Mouse (Mus musculus): Measurements from ENCODE around the gene Rab1b.

Gene Rab1b

GRCm38 (mm10) chr19:5071077-5071476, 35.8 kb downstream of the Rab1b start:
- DNase-seq (ENCODE audit: low spot score) = no peak

DNA sequence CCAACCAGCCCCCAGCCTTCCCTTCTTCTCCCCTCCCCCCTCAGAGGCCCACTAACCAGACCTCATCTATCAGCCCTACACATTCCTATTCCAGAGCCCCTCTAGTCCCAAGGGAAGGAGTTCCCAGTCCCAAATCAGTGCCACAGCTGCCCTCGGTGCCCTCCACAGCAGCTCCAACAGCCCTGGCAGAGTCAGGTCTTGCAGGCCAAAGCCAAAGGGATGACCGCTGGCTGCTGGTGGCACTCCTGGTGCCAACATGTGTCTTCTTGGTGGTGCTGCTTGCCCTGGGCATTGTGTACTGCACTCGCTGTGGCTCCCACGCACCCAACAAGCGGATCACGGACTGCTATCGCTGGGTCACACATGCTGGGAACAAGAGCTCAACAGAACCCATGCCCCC, 36.9 kb downstream of the Rab1b start:
- no peak for DNase-seq (ENCODE audit: low spot score)

GRCm38 (mm10) chr19:5069486-5069885, 37.4 kb downstream of the Rab1b start:
- no peak for DNase-seq (ENCODE audit: low spot score)

GRCm38 (mm10) chr19:5068570-5069234, 38.2 kb downstream of the Rab1b start:
- no peak for DNase-seq (ENCODE audit: low spot score)

GRCm38 (mm10) chr19:5067867-5068569, 38.9 kb downstream of the Rab1b start, which contains the start of gene Cd248:
TSS of gene Cd248 (plus strand) at chr19:5068078.
- DNase-seq (ENCODE audit: low spot score) = no peak

- no peak for DNase-seq (ENCODE audit: low spot score)
Observed at GRCm38 (mm10) chr19:5067040-5067799, 39.7 kb downstream of the Rab1b start.

DNA sequence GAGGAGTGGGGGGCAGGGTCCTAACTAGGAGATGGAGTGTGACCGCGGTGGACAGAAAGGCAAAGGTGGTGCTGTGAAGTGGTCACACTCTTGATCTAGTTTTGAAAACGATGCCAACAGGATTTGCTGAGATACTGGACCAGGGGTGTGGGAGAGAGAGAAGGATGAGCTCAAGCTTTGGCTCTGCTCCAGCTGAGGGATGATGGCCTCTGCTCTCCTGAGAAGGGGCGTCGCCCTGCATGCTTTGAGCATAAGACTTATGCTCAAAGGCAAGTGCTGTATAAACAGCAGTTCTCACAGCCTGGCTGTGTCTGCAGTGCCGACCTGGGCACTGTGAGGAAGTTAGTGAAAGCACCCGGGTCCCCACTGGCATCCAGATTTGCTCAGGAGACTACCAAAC, 41.8 kb downstream of the Rab1b start:
- DNase-seq (ENCODE audit: low spot score) = no peak

DNA sequence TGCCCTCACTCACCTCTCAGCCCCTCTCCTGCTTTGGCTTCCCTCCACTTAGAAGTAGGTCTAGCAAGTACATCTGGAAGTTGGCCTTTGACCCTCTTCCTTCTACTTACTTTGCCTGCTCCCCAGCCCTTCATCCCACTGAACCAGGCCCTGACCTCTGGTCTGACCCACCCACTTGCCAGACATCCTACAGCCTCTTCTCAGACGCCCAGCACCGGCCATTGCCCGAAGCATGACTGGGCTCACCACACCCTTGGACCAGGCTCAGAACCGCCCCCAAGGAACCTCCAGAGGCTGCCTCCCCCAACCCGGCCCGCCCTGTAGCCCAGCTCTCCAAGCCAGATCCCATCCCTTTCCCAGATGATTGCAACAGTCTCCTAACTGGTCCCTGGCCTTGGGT, 44.4 kb downstream of the Rab1b start:
- DNase-seq (ENCODE audit: low spot score) = no peak

DNA sequence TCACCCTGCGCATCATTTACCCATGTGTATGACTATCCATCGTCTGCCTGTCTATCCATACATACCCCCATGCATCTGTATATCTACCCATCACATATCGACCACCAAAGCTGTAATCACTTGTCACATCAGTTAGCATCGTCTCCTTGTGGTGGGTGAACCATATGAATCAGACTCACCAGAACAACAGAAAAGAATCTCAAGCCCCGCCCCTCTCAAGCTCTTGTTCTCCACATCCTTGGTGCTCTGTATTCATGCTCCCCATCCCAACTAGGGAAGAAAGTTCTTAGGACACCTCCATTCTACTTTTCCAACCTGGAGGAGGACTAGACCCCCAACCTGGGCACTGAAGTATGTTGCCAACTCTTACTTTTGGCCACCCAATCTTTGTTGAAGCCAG, 44.8 kb downstream of the Rab1b start:
- DNase-seq (ENCODE audit: low spot score) = no peak

GRCm38 (mm10) chr19:5060365-5061330, 46.2 kb downstream of the Rab1b start:
- DNase-seq (ENCODE audit: low spot score) = no peak

- DNase-seq (ENCODE audit: low spot score) = no peak
Observed at GRCm38 (mm10) chr19:5058801-5059771, 47.8 kb downstream of the Rab1b start.

- no peak for DNase-seq (ENCODE audit: low spot score)
Observed at GRCm38 (mm10) chr19:5057876-5058775, 48.7 kb downstream of the Rab1b start.

DNA sequence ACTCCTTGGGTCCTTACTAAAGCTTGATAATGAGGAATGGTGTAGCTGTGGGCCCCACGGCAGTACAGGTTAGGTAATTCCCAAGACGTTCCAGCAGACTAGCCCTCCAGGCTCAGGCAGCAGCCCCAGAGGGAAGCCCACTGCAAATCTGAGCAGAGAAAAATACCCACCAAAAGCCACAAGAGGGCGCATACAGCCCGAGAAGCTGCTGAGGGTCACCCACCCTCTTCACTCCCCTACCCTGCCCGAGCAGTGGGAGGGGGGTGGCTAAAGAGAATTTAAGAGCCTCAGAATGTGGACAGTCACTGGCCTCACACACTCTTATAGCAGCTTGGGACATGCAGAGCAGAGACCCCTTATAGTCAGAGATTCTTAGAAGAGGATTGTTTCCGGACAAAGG, 50.6 kb downstream of the Rab1b start:
- DNase-seq (ENCODE audit: low spot score) = no peak

DNA sequence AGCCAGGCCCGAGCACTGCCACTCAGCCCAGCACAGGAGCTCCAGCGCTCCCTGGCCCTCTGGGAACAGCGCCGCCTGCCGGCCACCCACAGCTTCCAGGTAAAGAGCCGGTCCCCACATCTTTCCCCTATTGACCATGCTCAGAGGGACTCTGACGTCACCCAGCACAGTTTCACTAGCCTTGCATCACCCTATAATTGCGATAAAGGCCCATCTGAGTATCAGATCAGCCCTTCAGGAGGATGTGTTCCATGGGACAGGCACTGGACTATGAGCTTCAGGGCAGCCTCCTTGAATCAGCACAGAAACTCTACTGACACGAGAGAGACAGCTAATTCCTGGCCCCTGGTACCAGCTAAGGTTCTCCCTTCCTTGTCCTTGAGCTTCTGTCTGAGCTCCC, 53.0 kb downstream of the Rab1b start:
- DNase-seq (ENCODE audit: low spot score) = peak; percentile 50

GRCm38 (mm10) chr19:5052853-5053252, 54.0 kb downstream of the Rab1b start:
- DNase-seq (ENCODE audit: low spot score) = no peak

GRCm38 (mm10) chr19:5052166-5052822, 54.6 kb downstream of the Rab1b start:
- DNase-seq (ENCODE audit: low spot score) = no peak

- DNase-seq (ENCODE audit: low spot score) = no peak
Observed at GRCm38 (mm10) chr19:5051515-5051914, 55.4 kb downstream of the Rab1b start.

DNA sequence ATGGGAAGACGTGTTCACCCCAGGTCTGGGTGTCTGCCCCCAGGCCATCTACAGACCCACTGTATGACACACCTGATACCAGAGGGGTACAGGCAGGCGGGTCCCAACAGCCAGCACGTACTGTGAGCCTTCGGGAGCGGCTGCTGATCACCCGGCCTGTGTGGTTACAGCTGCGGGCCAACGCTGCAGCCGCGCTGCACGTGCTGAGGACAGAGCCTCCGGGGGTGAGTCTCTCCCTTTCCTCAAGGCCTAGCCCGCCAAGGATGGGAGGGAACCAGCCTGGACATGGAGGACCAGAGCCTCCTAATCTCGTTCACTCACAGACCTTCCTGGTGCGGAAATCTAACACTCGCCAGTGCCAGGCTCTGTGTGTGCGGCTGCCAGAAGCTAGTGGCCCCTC, 55.8 kb downstream of the Rab1b start:
- no peak for DNase-seq (ENCODE audit: low spot score)

Data from T-cell, adult 2 months (primary cell).